Mouse (Mus musculus): ENCODE measurements around the gene Shc3.

DNA sequence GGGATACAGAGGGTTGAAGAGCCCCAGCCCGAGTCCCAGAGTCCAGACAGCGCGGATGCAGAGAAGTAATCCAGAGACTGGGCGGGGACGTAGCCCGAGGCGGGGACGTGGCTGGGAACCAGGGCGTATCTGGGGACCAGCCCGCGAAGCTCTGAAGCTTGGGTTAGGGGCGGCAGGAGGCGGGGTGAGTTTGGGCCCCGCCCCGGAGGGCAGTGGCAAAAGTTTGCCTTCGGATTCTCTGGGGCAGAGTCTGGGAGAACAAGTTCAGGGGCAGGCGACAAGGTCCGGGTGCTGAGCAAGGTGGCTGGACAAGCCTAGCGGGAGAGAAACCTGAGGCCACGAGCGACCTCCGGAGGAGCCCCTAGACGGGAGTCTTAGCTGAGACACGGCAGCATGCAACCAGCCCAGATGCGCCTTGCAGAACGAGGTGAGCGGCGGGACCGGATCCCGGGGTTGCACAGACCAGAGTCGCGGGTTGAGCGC is 160.7 kb downstream of the Shc3 start, which contains the start of gene S1pr3:
- TF ChIP-seq CTCF (IDR thresholded peaks at IDR 0.05; ENCODE audit: low read depth, low read length), result no peak
- no peak for TF ChIP-seq GATA1 (IDR thresholded peaks at IDR 0.05; ENCODE audit: borderline replicate concordance, low read length)
